Mouse (Mus musculus) hindbrain, embryonic 14.5 days (tissue): ENCODE results near the gene Rtl5. TPM values are rescaled to one million over a fixed set of nuclear protein-coding genes. Genes with fewer than 3 reads are reported as not detected.

ENCODE experiments used
- ATAC-seq: fragments of 200-750 bp; cut with Nextera tagmentation; 2 replicates; pipeline ENCODE4 v1.8.0; 2017; ENCODE audit warnings: moderate number of reproducible peaks, mild to moderate bottlenecking, moderate TSS enrichment, moderate library complexity; ENCODE audit not compliant: low FRiP score
- DNase-seq: peaks from one replicate; pipeline ENCODE4 v3.0.0-alpha.2; 2015; ENCODE audit warnings: low spot score
- H3K27ac ChIP-seq: fragments of 300-500 bp; sonication (generic); 2 replicates; pipeline ENCODE4 v1.5.1; 2014; ENCODE audit warnings: mild to moderate bottlenecking, moderate library complexity
- H3K27me3 ChIP-seq: fragments of 300-500 bp; sonication (generic); 2 replicates; pipeline ENCODE4 v1.6.1; 2014; ENCODE audit warnings: mild to moderate bottlenecking, low read length, mixed read lengths; ENCODE audit not compliant: control insufficient read depth, insufficient read depth
- H3K36me3 ChIP-seq: fragments of 300-500 bp; sonication (generic); replicated peaks from 2 replicates; pipeline ENCODE4 v1.6.1; 2014; ENCODE audit not compliant: control insufficient read depth, insufficient read depth
- H3K4me1 ChIP-seq: fragments of 300-500 bp; sonication (generic); replicated peaks from 2 replicates; pipeline ENCODE4 v1.6.1; 2014; ENCODE audit warnings: antibody characterized with exemption, low read length, mixed read lengths; ENCODE audit not compliant: control insufficient read depth, insufficient read depth
- H3K4me2 ChIP-seq: fragments of 300-500 bp; sonication (generic); replicated peaks from 2 replicates; pipeline ENCODE4 v1.6.1; 2014; ENCODE audit warnings: mild to moderate bottlenecking, moderate library complexity
- H3K4me3 ChIP-seq: fragments of 300-500 bp; sonication (generic); replicated peaks from 2 replicates; pipeline ENCODE4 v1.5.1; 2014; ENCODE audit warnings: mild to moderate bottlenecking, low read length
- H3K9ac ChIP-seq: fragments of 300-500 bp; sonication (generic); 2 replicates; pipeline ENCODE4 v1.6.1; 2014
- H3K9me3 ChIP-seq: fragments of 300-500 bp; sonication (generic); 2 replicates; pipeline ENCODE4 v1.6.1; 2016; ENCODE audit warnings: low read length; ENCODE audit not compliant: control insufficient read depth
- WGBS: fragments of 180-500 bp; shearing (Covaris S2); extraction: QIAGEN DNeasy Blood & Tissue Kit; methylation state at CpG from one replicate; pipeline ENCODE4 v1.1.7; 2014; 5-methylcytosine and 5-hydroxymethylcytosine counted together
- polyA plus RNA-seq: library from polyadenylated mRNA; unstranded; fragments of >200 nt; fragmentation: Nextera tagmentation; extraction: Ambion mirVana; gene quantifications from 2 replicates; pipeline ENCODE4 v1.2.1, GENCODE M21; 2014

Gene Rtl5
- polyA plus RNA-seq, 1 experiment from 2014 or later = 3.2 TPM

DNA sequence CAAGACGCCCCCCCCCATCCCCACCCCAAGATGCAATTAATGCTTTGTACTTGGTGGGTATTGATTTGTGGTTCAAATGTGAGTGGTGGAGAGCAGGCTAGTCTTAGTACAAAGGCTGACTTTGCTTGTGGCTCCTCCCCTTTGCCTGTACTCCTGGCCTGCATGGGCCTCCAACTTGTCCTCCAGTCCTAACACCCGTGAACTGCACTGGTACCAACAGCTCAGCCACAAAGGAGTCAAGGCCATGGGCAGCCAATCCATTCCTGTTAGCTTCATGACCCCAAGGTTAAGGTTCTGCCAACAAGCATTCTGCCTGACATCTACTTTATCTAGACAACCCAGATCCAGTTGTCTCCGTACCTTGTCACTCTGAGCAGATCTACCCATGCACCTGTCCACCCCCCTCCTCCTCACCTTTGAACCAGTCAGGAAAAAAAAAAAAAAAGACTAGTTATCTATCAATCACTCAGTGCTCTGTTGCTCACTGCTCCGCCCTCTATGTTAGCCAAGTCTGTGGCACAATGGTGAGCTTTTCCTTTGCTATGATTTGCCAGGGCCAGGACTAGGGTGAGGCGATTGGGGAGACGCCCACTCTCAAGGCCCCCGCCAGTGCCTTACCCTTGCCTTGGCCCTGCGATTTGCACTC, 14.8 kb upstream of the Rtl5 start:
- ATAC-seq = no peak
- Histone ChIP-seq H3K4me2 (no peak overlapping the region), H3K4me1 (peaks cover 20% of the 10 kb centered on the region), H3K9me3 (no peaks in the 10 kb centered on the region), H3K36me3 (no peaks in the 10 kb centered on the region), H3K9ac (no peak overlapping the region), H3K4me3 (no peak overlapping the region), H3K27ac (no peak overlapping the region), H3K27me3 (peaks cover 16% of the 10 kb centered on the region; the same call in 1 of the 2 replicates)
- DNase-seq = no peak
- 88% methylated on average over 8 of the region's 8 CpGs for WGBS

- Histone ChIP-seq H3K36me3 (no peaks in the 10 kb centered on the region), H3K4me3 (no peak overlapping the region), H3K4me1 (peaks cover 20% of the 10 kb centered on the region), H3K27ac (peak overlapping the region; percentile 87), H3K4me2 (peak overlapping the region; percentile 17; the same call in 1 of the 2 replicates), H3K9me3 (no peaks in the 10 kb centered on the region), H3K27me3 (0 out of 2 replicates have a peak, but pooled peaks cover 9% of the 10 kb centered on the region), H3K9ac (no peak overlapping the region)
- 21% methylated on average over 5 of the region's 5 CpGs for WGBS
- DNase-seq (no peak), ATAC-seq (peak; percentile 42; the same call in 1 of the 2 replicates)
Measured at GRCm38 (mm10) chrX:102082340-102082739, 11.2 kb upstream of the Rtl5 start.

DNA sequence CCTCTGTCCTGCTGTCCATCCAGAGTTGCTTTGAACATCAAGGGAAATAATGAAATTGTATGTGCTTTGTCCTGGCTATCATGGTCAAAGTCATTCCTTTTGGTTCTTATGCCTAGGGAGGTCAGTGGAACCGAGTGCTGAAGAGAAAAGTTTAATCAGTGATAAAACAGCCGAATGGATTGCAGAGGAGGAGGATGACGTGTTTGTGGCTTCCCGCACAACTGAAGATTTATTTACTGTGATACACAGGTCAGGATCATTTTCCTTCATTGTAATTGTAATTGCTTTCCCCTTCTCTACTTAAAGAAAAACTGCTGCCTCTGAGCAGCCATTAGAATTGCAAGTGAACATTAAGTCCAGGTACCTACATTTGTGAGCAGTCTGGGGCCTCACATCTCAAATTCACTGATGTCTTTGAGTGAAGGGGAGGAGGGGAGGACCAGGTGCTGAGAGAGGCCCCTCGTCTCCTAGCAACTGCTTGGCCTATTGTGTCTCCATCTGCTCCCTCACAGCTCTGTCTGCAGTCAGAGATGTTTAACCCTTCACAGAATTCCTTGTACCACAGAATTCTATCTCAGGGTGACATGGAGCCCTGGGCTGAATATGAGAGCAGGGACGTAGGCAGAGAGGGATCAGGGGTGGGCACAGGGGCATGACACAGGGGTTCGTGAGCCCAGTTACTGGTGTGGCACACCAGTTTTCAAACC, 10.6 kb upstream of the Rtl5 start:
- no peaks in the 10 kb centered on the region for H3K36me3 ChIP-seq
- 0 out of 2 replicates have a peak, but pooled peaks cover 5% of the 10 kb centered on the region for H3K27me3 ChIP-seq
- peak overlapping the region; percentile 87 for H3K27ac ChIP-seq
- H3K4me2 ChIP-seq = peak overlapping the region; percentile 30
- ATAC-seq = peak; percentile 87
- no peak overlapping the region for H3K4me3 ChIP-seq
- H3K4me1 ChIP-seq = peaks cover 20% of the 10 kb centered on the region
- no peaks in the 10 kb centered on the region for H3K9me3 ChIP-seq
- no peak overlapping the region for H3K9ac ChIP-seq
- 22% methylated on average over 7 of the region's 7 CpGs for WGBS
- DNase-seq = peak; percentile 57

DNA sequence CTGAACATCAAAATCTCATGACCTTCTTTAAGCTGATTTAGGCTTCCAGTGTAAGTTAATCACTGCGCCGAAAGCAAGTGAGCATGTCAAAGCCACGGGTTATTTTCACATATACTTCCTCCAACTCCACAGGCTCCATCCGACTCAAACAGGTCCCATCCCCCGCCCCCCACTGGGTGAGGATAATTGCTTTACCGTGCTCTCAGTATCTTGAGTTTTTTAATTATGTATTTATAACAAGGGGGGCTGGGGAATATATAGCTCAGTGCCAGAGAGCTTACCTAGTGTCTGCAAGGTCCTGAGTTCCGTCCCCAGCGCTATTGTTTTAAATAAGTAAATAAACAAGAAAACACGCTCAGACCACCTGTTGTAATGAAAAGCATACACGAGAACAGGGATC, 10.0 kb upstream of the Rtl5 start:
- Histone ChIP-seq H3K27ac (peak overlapping the region; percentile 87), H3K9ac (no peak overlapping the region), H3K4me2 (peak overlapping the region; percentile 30; the same call in 1 of the 2 replicates), H3K9me3 (no peaks in the 10 kb centered on the region), H3K4me3 (no peak overlapping the region), H3K27me3 (no peaks in the 10 kb centered on the region), H3K36me3 (no peaks in the 10 kb centered on the region), H3K4me1 (peaks cover 20% of the 10 kb centered on the region)
- 42% methylated on average over 10 of the region's 10 CpGs for WGBS
- peak; percentile 7; the same call in 1 of the 2 replicates for ATAC-seq
- DNase-seq = no peak

- H3K9me3 ChIP-seq = no peaks in the 10 kb centered on the region
- ATAC-seq = no peak
- H3K36me3 ChIP-seq = no peaks in the 10 kb centered on the region
- H3K4me2 ChIP-seq = no peak overlapping the region
- H3K4me3 ChIP-seq = no peak overlapping the region
- H3K27me3 ChIP-seq = no peaks in the 10 kb centered on the region
- no peak for DNase-seq
- H3K9ac ChIP-seq = no peak overlapping the region
- H3K4me1 ChIP-seq = peaks cover 5% of the 10 kb centered on the region
- 85% methylated on average over 7 of the region's 7 CpGs for WGBS
- no peak overlapping the region for H3K27ac ChIP-seq
Measured at GRCm38 (mm10) chrX:102076886-102077765, 6.0 kb upstream of the Rtl5 start.

- 0 out of 2 replicates have a peak, but pooled peaks cover 6% of the 10 kb centered on the region for H3K4me1 ChIP-seq
- H3K9me3 ChIP-seq = no peaks in the 10 kb centered on the region
- H3K9ac ChIP-seq = no peak overlapping the region
- no peak overlapping the region for H3K4me3 ChIP-seq
- H3K4me2 ChIP-seq = no peak overlapping the region
- H3K27me3 ChIP-seq = no peaks in the 10 kb centered on the region
- ATAC-seq (no peak), DNase-seq (no peak)
- WGBS = 81% methylated on average over 4 of the region's 4 CpGs
- no peaks in the 10 kb centered on the region for H3K36me3 ChIP-seq
- no peak overlapping the region for H3K27ac ChIP-seq
Measured at GRCm38 (mm10) chrX:102075158-102075557, 4.1 kb upstream of the Rtl5 start.

- Histone ChIP-seq H3K9ac (no peak overlapping the region), H3K4me2 (no peak overlapping the region), H3K9me3 (no peaks in the 10 kb centered on the region), H3K36me3 (no peaks in the 10 kb centered on the region), H3K4me1 (0 out of 2 replicates have a peak, but pooled peaks cover 6% of the 10 kb centered on the region), H3K4me3 (no peak overlapping the region), H3K27me3 (no peaks in the 10 kb centered on the region), H3K27ac (no peak overlapping the region)
- no peak for ATAC-seq
- DNase-seq = no peak
- WGBS = 53% methylated on average over 5 of the region's 5 CpGs
Measured at GRCm38 (mm10) chrX:102074435-102074834, 3.3 kb upstream of the Rtl5 start.

DNA sequence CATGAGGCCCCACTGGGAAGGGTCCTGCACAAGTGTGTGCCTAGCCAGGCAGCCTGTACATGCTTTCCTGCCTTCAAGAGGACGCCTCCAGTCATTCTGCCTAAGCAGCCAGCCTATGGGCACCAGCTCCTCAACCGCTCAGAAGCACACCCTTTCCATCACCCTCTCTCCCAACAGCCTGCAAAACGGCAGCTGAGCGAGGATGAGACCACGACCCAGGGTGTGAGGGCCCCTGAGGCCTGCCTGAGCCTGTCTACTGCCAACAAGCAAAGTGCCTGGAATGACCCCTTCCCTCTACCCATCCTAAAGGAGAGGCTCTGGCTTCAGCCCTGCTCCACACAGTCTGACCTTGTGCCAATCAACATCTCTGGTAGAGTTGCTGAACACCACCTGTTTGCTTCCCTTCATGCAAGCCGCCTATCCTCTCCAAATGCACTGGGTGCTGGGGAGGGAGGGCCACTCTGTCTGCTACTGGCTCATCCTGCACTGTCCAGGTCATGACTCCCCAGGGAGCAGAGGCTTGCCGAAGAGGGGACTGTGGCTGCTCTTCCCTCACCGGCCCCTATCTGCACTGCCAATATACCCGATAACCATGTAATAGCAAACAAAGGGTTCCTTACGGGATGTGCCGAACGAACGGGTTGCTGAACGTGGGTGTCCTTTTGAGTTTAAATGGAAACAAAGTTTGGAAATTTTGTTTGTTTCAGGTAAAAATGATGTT, 2.7 kb upstream of the Rtl5 start:
- Histone ChIP-seq H3K9ac (no peak overlapping the region), H3K4me2 (no peak overlapping the region), H3K36me3 (no peaks in the 10 kb centered on the region), H3K9me3 (no peaks in the 10 kb centered on the region), H3K4me1 (peaks cover 9% of the 10 kb centered on the region; the same call in 1 of the 2 replicates), H3K27me3 (no peaks in the 10 kb centered on the region), H3K4me3 (no peak overlapping the region), H3K27ac (no peak overlapping the region)
- DNase-seq = no peak
- 58% methylated on average over 14 of the region's 14 CpGs for WGBS
- no peak for ATAC-seq
